Mouse (Mus musculus): ENCODE data around the gene Fam98c. TPM values are rescaled to one million over a fixed set of nuclear protein-coding genes. Genes with fewer than 3 reads are reported as not detected.

The Fam98c gene
- 16.5 and 20.1 TPM in 2 replicates for polyA plus RNA-seq (2015; fragmentation: Nextera tagmentation; extraction: Ambion mirVana)

DNA sequence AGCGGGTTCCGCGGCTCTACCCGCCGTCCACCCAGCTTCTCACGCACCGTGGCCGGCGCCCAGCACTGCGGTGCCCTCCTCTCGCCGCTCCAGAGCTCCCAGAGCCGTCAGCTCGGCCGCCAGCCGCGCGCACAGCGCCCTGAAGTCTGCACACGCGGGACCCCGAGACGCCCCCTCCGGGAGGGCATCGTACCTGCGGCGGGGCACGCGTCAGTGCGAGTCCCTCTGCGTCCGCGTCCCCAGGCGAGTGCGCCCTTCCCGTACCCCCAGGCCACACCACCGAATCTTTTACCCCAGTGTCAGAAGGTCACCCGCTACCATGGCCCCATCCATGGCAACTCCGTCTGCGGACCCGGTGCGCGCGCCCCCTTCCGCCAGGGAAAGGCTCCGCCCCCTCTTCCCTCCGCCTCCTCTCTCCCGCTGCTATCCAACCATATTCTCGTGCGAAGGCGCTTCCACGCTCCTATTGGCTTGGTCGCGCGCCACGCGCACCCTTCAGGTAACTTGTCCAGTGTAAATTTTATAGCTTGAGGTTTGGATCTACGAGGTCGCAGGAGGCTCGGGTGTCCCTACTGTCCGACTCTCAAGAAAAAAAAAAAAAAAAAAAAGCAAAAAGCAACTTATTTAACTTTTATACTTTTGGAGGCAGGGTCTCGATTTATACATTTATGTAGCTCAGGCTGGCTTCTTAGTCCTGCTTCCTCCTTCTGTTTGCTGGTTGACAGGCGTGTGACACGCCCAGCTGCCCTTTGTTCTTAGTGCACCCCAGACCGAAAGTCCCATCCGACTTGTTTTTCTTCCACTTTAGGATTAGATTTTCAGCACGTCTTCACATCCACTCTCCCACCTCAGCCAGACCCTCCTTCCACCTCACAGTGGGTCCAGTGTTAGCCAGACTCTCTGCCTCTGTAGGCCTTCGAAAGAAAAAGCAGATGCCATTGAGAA, at the start of gene Fam98c:
TSS of gene Fam98c (minus strand) at position 397 of the 945 bp plus-strand sequence.

GRCm38 (mm10) chr7:29180077-29180853, 24.2 kb upstream of the Fam98c start, which contains the start of gene Psmd8:
TSS of gene Psmd8 (minus strand) at chr7:29180701.

GRCm38 (mm10) chr7:29170066-29170754, 14.2 kb upstream of the Fam98c start, which contains the start of the genes Ggn and Spred3:
TSS of gene Ggn (plus strand) at chr7:29170210.
TSS of gene Spred3 (minus strand) at chr7:29170411.

GRCm38 (mm10) chr7:29134693-29135386, 21.2 kb downstream of the Fam98c start, which contains the start of gene Rasgrp4:
TSS of gene Rasgrp4 (plus strand) at chr7:29134851.

DNA sequence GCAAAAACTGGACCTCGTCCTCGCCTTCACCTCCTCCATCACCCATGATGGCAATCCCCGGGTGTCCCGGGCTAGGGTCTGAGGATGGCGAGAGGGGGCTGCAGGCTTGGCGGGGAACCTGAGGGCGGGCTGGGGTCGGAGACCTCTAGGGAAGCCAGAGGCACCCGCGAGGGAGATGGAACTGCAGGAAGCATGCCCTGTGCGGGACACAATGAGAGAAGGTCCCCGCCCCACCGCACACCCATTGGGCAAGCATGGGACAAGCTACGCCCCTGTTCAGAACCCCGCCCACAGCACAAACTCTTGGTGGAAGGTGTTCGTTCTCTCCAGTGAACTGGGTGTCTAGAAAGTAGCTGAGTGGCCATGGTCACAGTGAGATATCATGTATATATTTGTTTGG, 31.1 kb downstream of the Fam98c start, which contains the start of gene Ryr1:
TSS of gene Ryr1 (minus strand) at position 210 of the 400 bp plus-strand sequence.

Other genes with a start within 250 kb of the Fam98c start
- gene Actn4, start 193.9 kb downstream of the Fam98c start, polyA plus RNA-seq (2015; fragmentation: Nextera tagmentation; extraction: Ambion mirVana), result 114 and 117 TPM in 2 replicates
- 346 and 382 TPM in 2 replicates for gene Eif3k, start 174.4 kb downstream of the Fam98c start, polyA plus RNA-seq (2015; fragmentation: Nextera tagmentation; extraction: Ambion mirVana)
- 50.9 and 57.2 TPM in 2 replicates for gene Map4k1, start 174.2 kb downstream of the Fam98c start, polyA plus RNA-seq (2015; fragmentation: Nextera tagmentation; extraction: Ambion mirVana)
- 0.17 and 0.24 TPM in 2 replicates for gene Ryr1, start 31.1 kb downstream of the Fam98c start, polyA plus RNA-seq (2015; fragmentation: Nextera tagmentation; extraction: Ambion mirVana)
- gene Rasgrp4, start 21.4 kb downstream of the Fam98c start, polyA plus RNA-seq (2015; fragmentation: Nextera tagmentation; extraction: Ambion mirVana), result 8.2 and 8.8 TPM in 2 replicates
- 0.23 TPM in 2 replicates for gene Ggn, start 14.0 kb upstream of the Fam98c start, polyA plus RNA-seq (2015; fragmentation: Nextera tagmentation; extraction: Ambion mirVana)
- gene Spred3, start 14.2 kb upstream of the Fam98c start, polyA plus RNA-seq (2015; fragmentation: Nextera tagmentation; extraction: Ambion mirVana), result 0.54 and 0.76 TPM in 2 replicates
- gene Psmd8, start 24.5 kb upstream of the Fam98c start, polyA plus RNA-seq (2015; fragmentation: Nextera tagmentation; extraction: Ambion mirVana), result 157 and 158 TPM in 2 replicates
- 0.46 and 0.59 TPM in 2 replicates for gene Catsperg1, start 57.8 kb upstream of the Fam98c start, polyA plus RNA-seq (2015; fragmentation: Nextera tagmentation; extraction: Ambion mirVana)
- 1.5 and 1.7 TPM in 2 replicates for gene Kcnk6, start 76.3 kb upstream of the Fam98c start, polyA plus RNA-seq (2015; fragmentation: Nextera tagmentation; extraction: Ambion mirVana)
- 47.2 and 53.1 TPM in 2 replicates for gene Yif1b, start 82.1 kb upstream of the Fam98c start, polyA plus RNA-seq (2015; fragmentation: Nextera tagmentation; extraction: Ambion mirVana)
- gene 2200002D01Rik, start 92.2 kb upstream of the Fam98c start, polyA plus RNA-seq (2015; fragmentation: Nextera tagmentation; extraction: Ambion mirVana), result 2.2 and 2.3 TPM in 2 replicates
- gene Spint2, start 125.7 kb upstream of the Fam98c start, polyA plus RNA-seq (2015; fragmentation: Nextera tagmentation; extraction: Ambion mirVana), result 40.8 and 44.8 TPM in 2 replicates
- 27.1 and 27.3 TPM in 2 replicates for gene Ppp1r14a, start 133.1 kb upstream of the Fam98c start, polyA plus RNA-seq (2015; fragmentation: Nextera tagmentation; extraction: Ambion mirVana)
- 0.81 and 1.8 TPM in 2 replicates for gene Dpf1, start 147.7 kb upstream of the Fam98c start, polyA plus RNA-seq (2015; fragmentation: Nextera tagmentation; extraction: Ambion mirVana)

Data from spleen, postnatal 0 days (tissue).